Mouse (Mus musculus): Measurements from ENCODE around the gene Cpne8. TPM values are rescaled to one million over a fixed set of nuclear protein-coding genes. Genes with fewer than 3 reads are reported as not detected.

The Cpne8 gene
- polyA plus RNA-seq, 1 experiment from 2014 or later, result 19.9 TPM

- H3K27ac ChIP-seq (replicated peaks; ENCODE audit: low read depth, low read length), result no peak overlapping the region
- 96% methylated on average over 7 of the region's 7 CpGs for WGBS
Observed at GRCm38 (mm10) chr15:90548589-90548988, 130.6 kb downstream of the Cpne8 start.

GRCm38 (mm10) chr15:90543447-90543846, 135.8 kb downstream of the Cpne8 start:
- Histone ChIP-seq H3K27ac (replicated peaks; ENCODE audit: low read depth, low read length) (no peak overlapping the region), H3K27me3 (replicated peaks; ENCODE audit: control insufficient read depth, insufficient read depth, low read length) (no peaks in the 10 kb centered on the region), H3K36me3 (ENCODE audit: control insufficient read depth, insufficient read depth, low read length) (no peaks in the 10 kb centered on the region), H3K4me3 (ENCODE audit: low read depth, low read length) (no peak overlapping the region), H3K9ac (ENCODE audit: low read depth, low read length) (no peak overlapping the region), H3K4me1 (ENCODE audit: control insufficient read depth, insufficient read depth, low read length) (no peaks in the 10 kb centered on the region), H3K9me3 (ENCODE audit: control insufficient read depth, low read length) (no peaks in the 10 kb centered on the region), H3K4me2 (ENCODE audit: low read depth, low read length) (no peak overlapping the region)
- DNase-seq (ENCODE audit: low spot score) (no peak), ATAC-seq (ENCODE audit: low read depth) (no peak)
- 42% methylated on average over 5 of the region's 5 CpGs for WGBS

More at GRCm38 (mm10) chr15:90548589-90548988, 130.6 kb downstream of the Cpne8 start:
- H3K4me3 ChIP-seq (ENCODE audit: low read depth, low read length), result no peak overlapping the region
- DNase-seq (ENCODE audit: low spot score), result no peak
- ATAC-seq (ENCODE audit: low read depth), result no peak
- no peaks in the 10 kb centered on the region for H3K9me3 ChIP-seq (ENCODE audit: control insufficient read depth, low read length)
- no peaks in the 10 kb centered on the region for H3K27me3 ChIP-seq (replicated peaks; ENCODE audit: control insufficient read depth, insufficient read depth, low read length)
- no peak overlapping the region for H3K9ac ChIP-seq (ENCODE audit: low read depth, low read length)
- no peaks in the 10 kb centered on the region for H3K36me3 ChIP-seq (ENCODE audit: control insufficient read depth, insufficient read depth, low read length)
- H3K4me2 ChIP-seq (ENCODE audit: low read depth, low read length), result no peak overlapping the region
- H3K4me1 ChIP-seq (ENCODE audit: control insufficient read depth, insufficient read depth, low read length), result no peaks in the 10 kb centered on the region

GRCm38 (mm10) chr15:90542126-90542525, 137.1 kb downstream of the Cpne8 start:
- Histone ChIP-seq H3K9ac (ENCODE audit: low read depth, low read length) (no peak overlapping the region), H3K9me3 (ENCODE audit: control insufficient read depth, low read length) (no peaks in the 10 kb centered on the region), H3K4me3 (ENCODE audit: low read depth, low read length) (no peak overlapping the region), H3K27me3 (replicated peaks; ENCODE audit: control insufficient read depth, insufficient read depth, low read length) (no peaks in the 10 kb centered on the region), H3K36me3 (ENCODE audit: control insufficient read depth, insufficient read depth, low read length) (no peaks in the 10 kb centered on the region), H3K27ac (replicated peaks; ENCODE audit: low read depth, low read length) (no peak overlapping the region), H3K4me2 (ENCODE audit: low read depth, low read length) (no peak overlapping the region), H3K4me1 (ENCODE audit: control insufficient read depth, insufficient read depth, low read length) (no peaks in the 10 kb centered on the region)
- DNase-seq (ENCODE audit: low spot score) (no peak), ATAC-seq (ENCODE audit: low read depth) (no peak)

GRCm38 (mm10) chr15:90536311-90537202, 142.7 kb downstream of the Cpne8 start:
- ATAC-seq (ENCODE audit: low read depth) (no peak), DNase-seq (ENCODE audit: low spot score) (no peak)
- no peak overlapping the region for H3K27ac ChIP-seq (replicated peaks; ENCODE audit: low read depth, low read length)
- no peak overlapping the region for H3K4me2 ChIP-seq (ENCODE audit: low read depth, low read length)
- H3K36me3 ChIP-seq (ENCODE audit: control insufficient read depth, insufficient read depth, low read length), result no peaks in the 10 kb centered on the region
- H3K27me3 ChIP-seq (replicated peaks; ENCODE audit: control insufficient read depth, insufficient read depth, low read length), result no peaks in the 10 kb centered on the region
- no peaks in the 10 kb centered on the region for H3K9me3 ChIP-seq (ENCODE audit: control insufficient read depth, low read length)
- 64% methylated on average over 5 of the region's 5 CpGs for WGBS
- H3K9ac ChIP-seq (ENCODE audit: low read depth, low read length), result no peak overlapping the region
- no peak overlapping the region for H3K4me3 ChIP-seq (ENCODE audit: low read depth, low read length)
- no peaks in the 10 kb centered on the region for H3K4me1 ChIP-seq (ENCODE audit: control insufficient read depth, insufficient read depth, low read length)

- ATAC-seq (ENCODE audit: low read depth), result no peak
- no peaks in the 10 kb centered on the region for H3K9me3 ChIP-seq (ENCODE audit: control insufficient read depth, low read length)
- WGBS, result 35% methylated on average over 7 of the region's 7 CpGs
- H3K27me3 ChIP-seq (replicated peaks; ENCODE audit: control insufficient read depth, insufficient read depth, low read length), result no peaks in the 10 kb centered on the region
- H3K36me3 ChIP-seq (ENCODE audit: control insufficient read depth, insufficient read depth, low read length), result no peaks in the 10 kb centered on the region
- no peak overlapping the region for H3K4me3 ChIP-seq (ENCODE audit: low read depth, low read length)
- H3K9ac ChIP-seq (ENCODE audit: low read depth, low read length), result no peak overlapping the region
- H3K4me2 ChIP-seq (ENCODE audit: low read depth, low read length), result no peak overlapping the region
- H3K27ac ChIP-seq (replicated peaks; ENCODE audit: low read depth, low read length), result no peak overlapping the region
- no peaks in the 10 kb centered on the region for H3K4me1 ChIP-seq (ENCODE audit: control insufficient read depth, insufficient read depth, low read length)
- DNase-seq (ENCODE audit: low spot score), result peak; percentile 14
Observed at GRCm38 (mm10) chr15:90535730-90536129, 143.5 kb downstream of the Cpne8 start.

GRCm38 (mm10) chr15:90512769-90513168, 166.5 kb downstream of the Cpne8 start:
- Histone ChIP-seq H3K27ac (replicated peaks; ENCODE audit: low read depth, low read length) (no peak overlapping the region), H3K9me3 (ENCODE audit: control insufficient read depth, low read length) (no peaks in the 10 kb centered on the region), H3K36me3 (ENCODE audit: control insufficient read depth, insufficient read depth, low read length) (no peaks in the 10 kb centered on the region), H3K9ac (ENCODE audit: low read depth, low read length) (no peak overlapping the region), H3K27me3 (replicated peaks; ENCODE audit: control insufficient read depth, insufficient read depth, low read length) (no peaks in the 10 kb centered on the region), H3K4me1 (ENCODE audit: control insufficient read depth, insufficient read depth, low read length) (no peaks in the 10 kb centered on the region), H3K4me2 (ENCODE audit: low read depth, low read length) (no peak overlapping the region), H3K4me3 (ENCODE audit: low read depth, low read length) (no peak overlapping the region)
- DNase-seq (ENCODE audit: low spot score) (no peak), ATAC-seq (ENCODE audit: low read depth) (no peak)
- 90% methylated on average over 4 of the region's 4 CpGs for WGBS

- no peak overlapping the region for H3K27ac ChIP-seq (replicated peaks; ENCODE audit: low read depth, low read length)
- H3K4me2 ChIP-seq (ENCODE audit: low read depth, low read length), result no peak overlapping the region
- no peak for ATAC-seq (ENCODE audit: low read depth)
- no peaks in the 10 kb centered on the region for H3K27me3 ChIP-seq (replicated peaks; ENCODE audit: control insufficient read depth, insufficient read depth, low read length)
- H3K36me3 ChIP-seq (ENCODE audit: control insufficient read depth, insufficient read depth, low read length), result no peaks in the 10 kb centered on the region
- no peak for DNase-seq (ENCODE audit: low spot score)
- H3K4me3 ChIP-seq (ENCODE audit: low read depth, low read length), result no peak overlapping the region
- no peaks in the 10 kb centered on the region for H3K9me3 ChIP-seq (ENCODE audit: control insufficient read depth, low read length)
- 73% methylated on average over 3 of the region's 3 CpGs for WGBS
- H3K4me1 ChIP-seq (ENCODE audit: control insufficient read depth, insufficient read depth, low read length), result no peaks in the 10 kb centered on the region
- no peak overlapping the region for H3K9ac ChIP-seq (ENCODE audit: low read depth, low read length)
Observed at GRCm38 (mm10) chr15:90497080-90497479, 182.2 kb downstream of the Cpne8 start.

- no peaks in the 10 kb centered on the region for H3K36me3 ChIP-seq (ENCODE audit: control insufficient read depth, insufficient read depth, low read length)
- no peaks in the 10 kb centered on the region for H3K9me3 ChIP-seq (ENCODE audit: control insufficient read depth, low read length)
- no peak overlapping the region for H3K4me2 ChIP-seq (ENCODE audit: low read depth, low read length)
- ATAC-seq (ENCODE audit: low read depth), result no peak
- no peak overlapping the region for H3K4me3 ChIP-seq (ENCODE audit: low read depth, low read length)
- DNase-seq (ENCODE audit: low spot score), result no peak
- no peak overlapping the region for H3K27ac ChIP-seq (replicated peaks; ENCODE audit: low read depth, low read length)
- no peaks in the 10 kb centered on the region for H3K4me1 ChIP-seq (ENCODE audit: control insufficient read depth, insufficient read depth, low read length)
- H3K9ac ChIP-seq (ENCODE audit: low read depth, low read length), result no peak overlapping the region
- WGBS, result 65% methylated on average over 6 of the region's 6 CpGs
- no peaks in the 10 kb centered on the region for H3K27me3 ChIP-seq (replicated peaks; ENCODE audit: control insufficient read depth, insufficient read depth, low read length)
Observed at GRCm38 (mm10) chr15:90491558-90491957, 187.7 kb downstream of the Cpne8 start.

GRCm38 (mm10) chr15:90490186-90490585, 189.0 kb downstream of the Cpne8 start:
- WGBS, result 91% methylated on average over 7 of the region's 7 CpGs
- no peaks in the 10 kb centered on the region for H3K9me3 ChIP-seq (ENCODE audit: control insufficient read depth, low read length)
- H3K27me3 ChIP-seq (replicated peaks; ENCODE audit: control insufficient read depth, insufficient read depth, low read length), result no peaks in the 10 kb centered on the region
- H3K9ac ChIP-seq (ENCODE audit: low read depth, low read length), result no peak overlapping the region
- no peak overlapping the region for H3K4me3 ChIP-seq (ENCODE audit: low read depth, low read length)
- H3K4me1 ChIP-seq (ENCODE audit: control insufficient read depth, insufficient read depth, low read length), result no peaks in the 10 kb centered on the region
- no peak overlapping the region for H3K4me2 ChIP-seq (ENCODE audit: low read depth, low read length)
- DNase-seq (ENCODE audit: low spot score) (no peak), ATAC-seq (ENCODE audit: low read depth) (no peak)
- no peak overlapping the region for H3K27ac ChIP-seq (replicated peaks; ENCODE audit: low read depth, low read length)
- no peaks in the 10 kb centered on the region for H3K36me3 ChIP-seq (ENCODE audit: control insufficient read depth, insufficient read depth, low read length)
